Mouse (Mus musculus): ENCODE measurements around the gene Xxylt1. TPM values are rescaled to one million over a fixed set of nuclear protein-coding genes. Genes with fewer than 3 reads are reported as not detected.
A peak's percentile ranks its signal among the peaks of the same experiment; 100 is the strongest.

Gene Xxylt1
- polyA plus RNA-seq, 1 experiment from 2014 or later: 11.7 TPM

- Histone ChIP-seq H3K4me3 (ENCODE audit: low read length) (no peak overlapping the region), H3K27me3 (ENCODE audit: control insufficient read depth, insufficient read depth, low read depth, low read length) (no peaks in the 10 kb centered on the region), H3K36me3 (ENCODE audit: control insufficient read depth, insufficient read depth, low read length) (no peaks in the 10 kb centered on the region), H3K9me3 (ENCODE audit: control insufficient read depth, low read length) (no peaks in the 10 kb centered on the region), H3K27ac (ENCODE audit: low read length) (no peak overlapping the region), H3K4me2 (ENCODE audit: low read depth, low read length) (no peak overlapping the region), H3K4me1 (replicated peaks; ENCODE audit: control insufficient read depth, insufficient read depth, low read length) (peaks cover 19% of the 10 kb centered on the region), H3K9ac (ENCODE audit: low read length) (no peak overlapping the region)
- ATAC-seq (ENCODE audit: low read depth): 0 out of 2 replicates have a peak, but pooled peaks have one; percentile 40
- 52% methylated on average over 5 of the region's 5 CpGs for WGBS
Measured at GRCm38 (mm10) chr16:31022287-31022686, 58.9 kb downstream of the Xxylt1 start.

- H3K9me3 ChIP-seq (ENCODE audit: control insufficient read depth, low read length): no peaks in the 10 kb centered on the region
- peak overlapping the region; percentile 32; the same call in 1 of the 2 replicates for H3K27ac ChIP-seq (ENCODE audit: low read length)
- WGBS: 45% methylated on average over 3 of the region's 3 CpGs
- peaks cover 19% of the 10 kb centered on the region for H3K4me1 ChIP-seq (replicated peaks; ENCODE audit: control insufficient read depth, insufficient read depth, low read length)
- H3K4me2 ChIP-seq (ENCODE audit: low read depth, low read length): no peak overlapping the region
- peak; percentile 60; the same call in 1 of the 2 replicates for ATAC-seq (ENCODE audit: low read depth)
- H3K27me3 ChIP-seq (ENCODE audit: control insufficient read depth, insufficient read depth, low read depth, low read length): no peaks in the 10 kb centered on the region
- H3K9ac ChIP-seq (ENCODE audit: low read length): no peak overlapping the region
- no peak overlapping the region for H3K4me3 ChIP-seq (ENCODE audit: low read length)
- no peaks in the 10 kb centered on the region for H3K36me3 ChIP-seq (ENCODE audit: control insufficient read depth, insufficient read depth, low read length)
Measured at GRCm38 (mm10) chr16:31019514-31019913, 61.7 kb downstream of the Xxylt1 start.

GRCm38 (mm10) chr16:31017687-31018413 is 63.4 kb downstream of the Xxylt1 start:
- Histone ChIP-seq H3K4me2 (ENCODE audit: low read depth, low read length) (no peak overlapping the region), H3K36me3 (ENCODE audit: control insufficient read depth, insufficient read depth, low read length) (no peaks in the 10 kb centered on the region), H3K4me1 (replicated peaks; ENCODE audit: control insufficient read depth, insufficient read depth, low read length) (peaks cover 19% of the 10 kb centered on the region), H3K27me3 (ENCODE audit: control insufficient read depth, insufficient read depth, low read depth, low read length) (no peaks in the 10 kb centered on the region), H3K4me3 (ENCODE audit: low read length) (no peak overlapping the region), H3K9me3 (ENCODE audit: control insufficient read depth, low read length) (no peaks in the 10 kb centered on the region), H3K9ac (ENCODE audit: low read length) (no peak overlapping the region), H3K27ac (ENCODE audit: low read length) (no peak overlapping the region)
- 90% methylated on average over 10 of the region's 10 CpGs for WGBS
- ATAC-seq (ENCODE audit: low read depth): no peak

GRCm38 (mm10) chr16:31016669-31017068 is 64.6 kb downstream of the Xxylt1 start:
- Histone ChIP-seq H3K9ac (ENCODE audit: low read length) (no peak overlapping the region), H3K9me3 (ENCODE audit: control insufficient read depth, low read length) (no peaks in the 10 kb centered on the region), H3K27me3 (ENCODE audit: control insufficient read depth, insufficient read depth, low read depth, low read length) (no peaks in the 10 kb centered on the region), H3K4me2 (ENCODE audit: low read depth, low read length) (no peak overlapping the region), H3K36me3 (ENCODE audit: control insufficient read depth, insufficient read depth, low read length) (no peaks in the 10 kb centered on the region), H3K4me1 (replicated peaks; ENCODE audit: control insufficient read depth, insufficient read depth, low read length) (peaks cover 10% of the 10 kb centered on the region), H3K27ac (ENCODE audit: low read length) (no peak overlapping the region), H3K4me3 (ENCODE audit: low read length) (no peak overlapping the region)
- ATAC-seq (ENCODE audit: low read depth): no peak
- 62% methylated on average over 2 of the region's 2 CpGs for WGBS

- 63% methylated on average over 8 of the region's 8 CpGs for WGBS
- no peaks in the 10 kb centered on the region for H3K9me3 ChIP-seq (ENCODE audit: control insufficient read depth, low read length)
- no peak for ATAC-seq (ENCODE audit: low read depth)
- H3K27me3 ChIP-seq (ENCODE audit: control insufficient read depth, insufficient read depth, low read depth, low read length): no peaks in the 10 kb centered on the region
- no peak overlapping the region for H3K4me2 ChIP-seq (ENCODE audit: low read depth, low read length)
- H3K4me1 ChIP-seq (replicated peaks; ENCODE audit: control insufficient read depth, insufficient read depth, low read length): peaks cover 8% of the 10 kb centered on the region
- no peak overlapping the region for H3K9ac ChIP-seq (ENCODE audit: low read length)
- H3K27ac ChIP-seq (ENCODE audit: low read length): no peak overlapping the region
- no peaks in the 10 kb centered on the region for H3K36me3 ChIP-seq (ENCODE audit: control insufficient read depth, insufficient read depth, low read length)
- H3K4me3 ChIP-seq (ENCODE audit: low read length): no peak overlapping the region
Measured at GRCm38 (mm10) chr16:31016169-31016568, 65.1 kb downstream of the Xxylt1 start.

GRCm38 (mm10) chr16:31015271-31015670 is 66.0 kb downstream of the Xxylt1 start:
- Histone ChIP-seq H3K9me3 (ENCODE audit: control insufficient read depth, low read length) (no peaks in the 10 kb centered on the region), H3K36me3 (ENCODE audit: control insufficient read depth, insufficient read depth, low read length) (no peaks in the 10 kb centered on the region), H3K4me1 (replicated peaks; ENCODE audit: control insufficient read depth, insufficient read depth, low read length) (peaks cover 8% of the 10 kb centered on the region), H3K4me3 (ENCODE audit: low read length) (no peak overlapping the region), H3K27ac (ENCODE audit: low read length) (no peak overlapping the region), H3K4me2 (ENCODE audit: low read depth, low read length) (no peak overlapping the region), H3K9ac (ENCODE audit: low read length) (no peak overlapping the region), H3K27me3 (ENCODE audit: control insufficient read depth, insufficient read depth, low read depth, low read length) (no peaks in the 10 kb centered on the region)
- 79% methylated on average over 1 of the region's 1 CpGs for WGBS
- ATAC-seq (ENCODE audit: low read depth): no peak

- Histone ChIP-seq H3K9ac (ENCODE audit: low read length) (no peak overlapping the region), H3K27ac (ENCODE audit: low read length) (no peak overlapping the region), H3K27me3 (ENCODE audit: control insufficient read depth, insufficient read depth, low read depth, low read length) (no peaks in the 10 kb centered on the region), H3K36me3 (ENCODE audit: control insufficient read depth, insufficient read depth, low read length) (no peaks in the 10 kb centered on the region), H3K4me1 (replicated peaks; ENCODE audit: control insufficient read depth, insufficient read depth, low read length) (no peaks in the 10 kb centered on the region), H3K4me3 (ENCODE audit: low read length) (no peak overlapping the region), H3K9me3 (ENCODE audit: control insufficient read depth, low read length) (no peaks in the 10 kb centered on the region), H3K4me2 (ENCODE audit: low read depth, low read length) (no peak overlapping the region)
- 84% methylated on average over 10 of the region's 10 CpGs for WGBS
- no peak for ATAC-seq (ENCODE audit: low read depth)
Measured at GRCm38 (mm10) chr16:31012236-31012635, 69.0 kb downstream of the Xxylt1 start.

- Histone ChIP-seq H3K27ac (ENCODE audit: low read length) (no peak overlapping the region), H3K27me3 (ENCODE audit: control insufficient read depth, insufficient read depth, low read depth, low read length) (no peaks in the 10 kb centered on the region), H3K9ac (ENCODE audit: low read length) (no peak overlapping the region), H3K4me3 (ENCODE audit: low read length) (no peak overlapping the region), H3K4me1 (replicated peaks; ENCODE audit: control insufficient read depth, insufficient read depth, low read length) (no peaks in the 10 kb centered on the region), H3K9me3 (ENCODE audit: control insufficient read depth, low read length) (no peaks in the 10 kb centered on the region), H3K36me3 (ENCODE audit: control insufficient read depth, insufficient read depth, low read length) (no peaks in the 10 kb centered on the region), H3K4me2 (ENCODE audit: low read depth, low read length) (no peak overlapping the region)
- WGBS: 73% methylated on average over 5 of the region's 5 CpGs
- ATAC-seq (ENCODE audit: low read depth): no peak
Measured at GRCm38 (mm10) chr16:31010443-31010842, 70.8 kb downstream of the Xxylt1 start.

GRCm38 (mm10) chr16:31008326-31008725 is 72.9 kb downstream of the Xxylt1 start:
- Histone ChIP-seq H3K36me3 (ENCODE audit: control insufficient read depth, insufficient read depth, low read length) (no peaks in the 10 kb centered on the region), H3K9ac (ENCODE audit: low read length) (no peak overlapping the region), H3K4me2 (ENCODE audit: low read depth, low read length) (no peak overlapping the region), H3K4me1 (replicated peaks; ENCODE audit: control insufficient read depth, insufficient read depth, low read length) (peaks cover 11% of the 10 kb centered on the region), H3K4me3 (ENCODE audit: low read length) (no peak overlapping the region), H3K9me3 (ENCODE audit: control insufficient read depth, low read length) (no peaks in the 10 kb centered on the region), H3K27me3 (ENCODE audit: control insufficient read depth, insufficient read depth, low read depth, low read length) (no peaks in the 10 kb centered on the region), H3K27ac (ENCODE audit: low read length) (no peak overlapping the region)
- 75% methylated on average over 7 of the region's 7 CpGs for WGBS
- no peak for ATAC-seq (ENCODE audit: low read depth)
